Mouse (Mus musculus): ENCODE measurements around the gene Cage1. TPM values are rescaled to one million over a fixed set of nuclear protein-coding genes. Genes with fewer than 3 reads are reported as not detected.

Cage1 gene
- total RNA-seq, 2 experiments from 2014 or later, result 1.1 to 1.8 TPM

DNA sequence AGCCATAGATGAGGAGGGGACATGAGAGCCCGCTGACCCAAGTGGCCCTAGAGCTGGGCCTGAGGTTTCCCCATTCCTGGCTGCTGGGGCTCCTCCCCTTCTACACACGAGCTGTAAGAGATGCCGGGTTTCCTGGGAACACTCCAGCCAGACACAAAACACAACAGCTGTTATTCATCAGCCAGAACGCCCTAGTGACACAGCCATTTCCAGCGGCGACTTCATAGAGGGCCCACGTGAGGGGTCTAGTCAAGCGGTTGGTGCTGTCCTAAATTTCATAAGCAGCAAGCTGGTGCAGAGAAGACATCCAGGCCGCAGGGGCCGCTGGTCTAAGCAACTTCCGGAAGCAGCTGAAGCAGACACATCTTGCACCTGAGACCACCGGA is 69.8 kb downstream of the Cage1 start:
- ATAC-seq (replicated peaks; ENCODE audit: poor library complexity), result no peak

DNA sequence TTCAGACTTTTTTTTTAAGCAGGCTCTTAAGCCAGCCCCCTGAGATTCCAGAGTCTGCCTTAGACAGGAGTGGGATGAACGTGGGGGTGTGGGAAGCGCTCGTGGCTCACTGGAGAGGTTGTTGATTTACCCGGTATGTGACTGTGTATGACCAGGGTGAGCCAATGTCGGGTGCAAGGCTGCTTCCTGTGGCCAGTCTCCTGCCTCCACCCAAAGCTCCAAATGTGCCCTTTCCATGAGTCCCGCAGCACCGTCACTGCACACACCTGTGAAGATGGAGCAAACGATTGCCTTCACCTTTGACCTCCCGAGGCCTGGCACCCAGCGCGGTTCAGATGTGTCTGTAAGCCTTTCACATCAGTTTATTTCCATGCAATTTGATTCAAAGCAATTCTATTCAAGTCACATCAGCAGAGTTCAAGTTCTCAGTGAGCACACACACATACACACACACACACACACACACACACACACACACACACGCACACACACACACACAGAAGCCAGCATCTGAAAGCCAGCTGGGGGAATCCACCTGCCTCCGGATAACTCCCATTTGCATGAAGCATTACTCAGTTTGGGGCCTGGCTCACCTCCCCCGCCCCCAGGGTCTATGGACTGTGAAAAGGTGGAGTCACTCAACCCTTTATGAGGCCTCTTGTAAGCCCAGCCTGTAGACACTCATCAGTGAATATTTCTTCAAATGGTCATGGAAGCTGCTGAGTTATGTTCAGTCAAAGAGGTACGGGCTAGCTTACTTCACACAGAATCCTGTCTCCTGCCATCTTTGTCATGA is 70.4 kb downstream of the Cage1 start:
- ATAC-seq (replicated peaks; ENCODE audit: poor library complexity), result no peak

- peak; percentile 55 for ATAC-seq (replicated peaks; ENCODE audit: poor library complexity)
Measured at GRCm38 (mm10) chr13:37965126-37965914, 71.5 kb downstream of the Cage1 start.

DNA sequence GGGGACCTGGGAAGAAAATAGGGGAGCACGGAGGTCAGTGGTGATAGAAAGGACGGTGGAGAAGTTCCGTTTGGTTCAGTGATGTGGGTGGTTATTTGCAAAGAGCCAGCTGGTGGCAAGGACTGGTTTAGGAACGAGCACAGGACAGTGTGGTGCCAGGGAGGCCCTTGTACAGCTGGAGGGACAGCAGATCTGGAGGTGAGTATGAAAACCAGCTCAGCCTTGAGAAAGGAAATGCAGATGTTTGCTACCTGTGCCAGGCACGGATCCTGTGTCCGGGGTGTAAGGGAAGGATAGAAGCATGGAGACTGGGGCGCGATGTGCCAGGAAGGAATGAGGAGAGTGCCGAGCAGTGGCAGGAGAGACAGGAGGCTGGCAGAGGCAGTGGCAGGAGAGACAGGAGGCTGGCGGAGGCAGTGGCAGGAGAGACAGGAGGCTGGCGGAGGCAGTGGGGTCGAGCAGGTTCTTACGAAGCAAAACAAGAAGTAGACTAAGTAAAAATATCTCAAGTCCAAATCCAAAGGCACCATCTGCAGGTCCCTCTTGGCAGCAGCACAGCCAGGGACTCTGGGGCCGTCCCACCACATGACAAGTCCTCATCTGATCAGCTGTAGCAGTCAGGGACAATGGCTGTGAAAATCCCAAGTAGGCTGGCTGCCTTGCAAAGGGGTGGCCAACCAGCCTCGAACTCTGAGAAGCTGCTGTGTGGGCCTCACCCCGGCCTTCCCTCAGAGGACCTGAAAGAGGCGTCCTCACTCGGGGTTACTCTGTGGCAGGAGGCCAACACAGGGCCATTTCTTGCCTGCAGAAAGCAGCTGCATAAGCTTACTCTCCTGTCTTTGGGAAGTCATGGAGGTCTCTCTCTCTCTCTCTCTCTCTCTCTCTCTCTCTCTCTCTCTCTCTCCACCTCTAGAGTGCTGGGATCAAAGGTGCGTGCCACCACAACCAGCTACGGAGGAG is 72.5 kb downstream of the Cage1 start:
- ATAC-seq (replicated peaks; ENCODE audit: poor library complexity), result 0 out of 2 replicates have a peak, but pooled peaks have one; percentile 8

DNA sequence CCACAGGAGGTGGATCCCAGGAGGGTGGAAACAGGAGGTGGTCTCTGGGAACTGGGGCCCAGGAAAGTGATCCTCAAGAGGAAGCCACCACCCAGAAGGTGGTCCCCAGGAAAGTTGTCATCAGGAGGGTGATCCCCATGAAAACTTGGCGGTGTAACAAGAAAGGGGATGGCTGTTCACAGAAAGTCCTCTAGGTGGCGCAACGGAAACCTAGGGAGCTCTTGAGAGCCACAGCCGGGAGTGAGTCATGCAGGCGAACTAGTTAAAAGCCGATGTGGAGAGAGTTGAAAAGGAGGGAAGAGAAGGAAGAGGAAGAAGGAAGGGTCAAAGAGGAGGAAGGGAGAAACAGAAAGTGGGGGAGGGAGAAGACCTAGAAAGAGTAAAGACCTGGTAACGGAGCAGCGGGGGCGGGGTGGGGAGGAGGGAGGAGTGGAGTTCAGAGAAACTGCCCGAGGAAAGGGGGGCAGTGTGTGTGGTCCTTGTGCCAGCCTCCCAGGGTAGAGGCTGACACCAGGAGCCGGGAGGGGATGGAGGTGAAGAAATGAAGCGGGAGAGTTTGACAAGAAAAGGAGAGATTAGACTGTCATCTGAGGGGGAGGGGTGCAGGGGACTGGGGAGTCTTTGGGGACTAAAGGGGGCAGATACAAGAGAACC is 73.4 kb downstream of the Cage1 start:
- ATAC-seq (replicated peaks; ENCODE audit: poor library complexity), result peak; percentile 55

DNA sequence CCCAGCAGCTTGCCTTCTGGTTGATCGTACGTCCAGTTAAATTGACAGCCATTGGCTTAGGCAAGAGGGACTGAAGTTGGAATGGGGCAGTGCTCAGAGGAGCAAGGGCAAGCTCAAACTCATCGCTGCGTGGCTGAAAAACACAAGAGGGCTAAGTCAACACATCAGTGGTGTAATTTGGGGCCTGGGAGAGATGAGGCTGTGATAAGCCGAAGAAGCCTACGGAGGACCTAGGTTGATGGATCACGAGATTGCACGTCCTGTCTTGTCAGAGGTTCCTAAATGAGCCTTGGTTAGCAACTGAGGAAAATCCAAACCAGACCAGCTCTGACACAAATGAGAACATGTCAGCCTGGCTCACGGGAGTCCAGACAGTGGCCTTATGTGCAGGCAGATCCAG is 74.3 kb downstream of the Cage1 start:
- no peak for ATAC-seq (replicated peaks; ENCODE audit: poor library complexity)

- no peak for ATAC-seq (replicated peaks; ENCODE audit: poor library complexity)
Measured at GRCm38 (mm10) chr13:37959936-37960335, 76.9 kb downstream of the Cage1 start.

DNA sequence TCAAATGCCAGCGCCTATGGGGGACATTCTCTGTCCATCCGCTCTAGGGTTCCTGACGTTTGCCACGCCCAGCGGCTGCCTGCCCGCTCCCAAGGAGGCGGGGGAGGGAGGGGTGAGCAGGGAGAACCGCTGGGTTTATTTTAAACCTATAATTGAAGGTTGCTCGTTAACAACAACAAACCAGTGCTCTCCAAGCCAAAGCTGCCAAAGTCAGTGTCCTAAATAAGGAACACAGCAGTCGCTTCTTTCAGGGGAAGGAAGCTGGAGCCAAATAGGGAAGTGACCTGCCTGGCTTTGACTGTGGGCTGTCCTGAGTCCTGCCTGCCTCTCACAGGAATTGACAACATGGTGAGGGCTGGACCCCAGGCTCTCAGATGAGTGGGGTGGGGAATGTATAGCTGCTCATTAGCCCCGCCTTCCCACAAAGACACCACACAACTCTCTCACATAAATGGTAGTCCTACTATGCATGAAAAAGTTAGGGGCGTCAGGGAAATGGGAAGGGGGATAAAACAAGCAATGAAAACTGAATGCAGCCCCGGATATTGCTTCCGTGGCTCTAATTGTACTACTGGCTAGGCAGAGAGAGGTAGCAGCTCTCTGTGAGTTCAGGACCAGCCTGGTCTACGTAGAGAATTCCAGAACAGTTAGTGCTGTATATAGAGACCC is 77.5 kb downstream of the Cage1 start:
- ATAC-seq (replicated peaks; ENCODE audit: poor library complexity), result peak; percentile 59

GRCm38 (mm10) chr13:37958498-37959238 is 78.2 kb downstream of the Cage1 start:
- peak; percentile 80 for ATAC-seq (replicated peaks; ENCODE audit: poor library complexity)

Other genes starting within 250 kb of the Cage1 start
- gene Ssr1, start 42.9 kb downstream of the Cage1 start, total RNA-seq (2015), result 186 and 238 TPM in 2 replicates
- 247 and 275 TPM in 2 replicates for gene Ssr1, start 42.9 kb downstream of the Cage1 start, total RNA-seq (2017)
- 52.8 and 69.9 TPM in 2 replicates for gene Riok1, start 74 bp downstream of the Cage1 start, total RNA-seq (2015)
- 91.1 and 120 TPM in 2 replicates for gene Riok1, start 74 bp downstream of the Cage1 start, total RNA-seq (2017)
- gene Dsp, start 114.2 kb upstream of the Cage1 start, total RNA-seq (2015), result 0.37 and 0.64 TPM in 2 replicates
- 0.95 and 1.0 TPM in 2 replicates for gene Dsp, start 114.2 kb upstream of the Cage1 start, total RNA-seq (2017)
- gene Snrnp48, start 167.9 kb upstream of the Cage1 start, total RNA-seq (2015), result 63.3 and 73.8 TPM in 2 replicates
- 65.3 and 112 TPM in 2 replicates for gene Snrnp48, start 167.9 kb upstream of the Cage1 start, total RNA-seq (2017)